Mouse (Mus musculus) hindbrain, postnatal 0 days (tissue): ENCODE results near the gene Zfp143. TPM values are rescaled to one million over a fixed set of nuclear protein-coding genes. Genes with fewer than 3 reads are reported as not detected.
"Not testable (repeated sequence)": the region's sequence is repeated elsewhere in the genome, so short reads cannot be mapped to it uniquely, and the experiment has no call there.

ENCODE experiments used
- ATAC-seq: fragments of 200-750 bp; cut with Nextera tagmentation; 2 replicates; pipeline ENCODE4 v1.8.0; 2017; ENCODE audit warnings: mild to moderate bottlenecking, moderate TSS enrichment, moderate library complexity
- DNase-seq: peaks from one replicate; pipeline ENCODE4 v3.0.0-alpha.2; 2015; ENCODE audit warnings: low spot score
- H3K27ac ChIP-seq: fragments of 300-500 bp; sonication (generic); 2 replicates; pipeline ENCODE4 v1.5.1; 2014; ENCODE audit warnings: mild to moderate bottlenecking
- H3K27me3 ChIP-seq: fragments of 300-500 bp; sonication (generic); 2 replicates; pipeline ENCODE4 v1.6.1; 2014; ENCODE audit warnings: low read length, mixed read lengths; ENCODE audit not compliant: insufficient read depth
- H3K36me3 ChIP-seq: fragments of 300-500 bp; sonication (generic); 2 replicates; pipeline ENCODE4 v1.6.1; 2014; ENCODE audit warnings: low read length, mixed read lengths; ENCODE audit not compliant: insufficient read depth
- H3K4me1 ChIP-seq: fragments of 300-500 bp; sonication (generic); 2 replicates; pipeline ENCODE4 v1.6.1; 2014; ENCODE audit warnings: antibody characterized with exemption, low read length, mixed read lengths; ENCODE audit not compliant: insufficient read depth
- H3K4me2 ChIP-seq: fragments of 300-500 bp; sonication (generic); 2 replicates; pipeline ENCODE4 v1.6.1; 2014; ENCODE audit warnings: low read depth, mild to moderate bottlenecking, low read length, moderate library complexity, mixed read lengths
- H3K4me3 ChIP-seq: fragments of 300-500 bp; sonication (generic); 2 replicates; pipeline ENCODE4 v1.5.1; 2014; ENCODE audit warnings: low read length
- H3K9ac ChIP-seq: fragments of 300-500 bp; sonication (generic); replicated peaks from 2 replicates; pipeline ENCODE4 v1.6.1; 2014; ENCODE audit warnings: mild to moderate bottlenecking, low read length, moderate library complexity, mixed read lengths
- H3K9me3 ChIP-seq: fragments of 300-500 bp; sonication (generic); 2 replicates; pipeline ENCODE4 v1.6.1; 2016; ENCODE audit warnings: low read length, mixed read lengths
- CTCF ChIP-seq: IDR thresholded peaks from 2 replicates; pipeline ENCODE4 v1.5.1; 2016; ENCODE audit warnings: antibody characterized with exemption, control low read depth, low read depth
- WGBS: fragments of 180-500 bp; shearing (Covaris S2); extraction: QIAGEN DNeasy Blood & Tissue Kit; methylation state at CpG from one replicate; pipeline ENCODE4 v1.1.7; 2014; 5-methylcytosine and 5-hydroxymethylcytosine counted together
- polyA plus RNA-seq: library from polyadenylated mRNA; unstranded; fragments of >200 nt; fragmentation: Nextera tagmentation; extraction: Ambion mirVana; gene quantifications from 2 replicates; pipeline ENCODE4 v1.2.1, GENCODE M21; 2015
- total RNA-seq: library from RNA; depleted of rRNA; stranded (reverse); fragments of >200 nt; gene quantifications from 2 replicates; pipeline ENCODE4 v1.2.3, GENCODE M21; 2014

Zfp143 gene
- total and polyA plus RNA-seq, 2 experiments from 2014 or later, result 6.2 to 17.1 TPM

DNA sequence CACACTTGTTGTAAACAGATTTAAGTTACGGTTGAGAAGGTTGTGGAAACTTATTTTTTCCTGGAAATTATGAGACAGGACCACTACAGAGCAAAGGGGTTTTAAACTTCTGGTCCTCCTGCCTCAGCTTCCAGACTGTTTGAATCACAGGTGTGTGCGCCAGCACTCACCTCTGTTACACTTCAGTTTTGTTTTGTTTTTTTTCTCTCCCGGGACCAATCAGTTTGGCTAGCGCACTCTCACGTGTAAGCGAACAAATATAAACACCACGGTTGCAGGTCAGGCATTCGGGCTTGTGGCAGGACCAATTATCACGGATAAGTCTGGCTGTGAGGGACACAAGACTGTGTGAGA lies 60.1 kb downstream of the Zfp143 start:
- H3K36me3 ChIP-seq, result no peaks in the 10 kb centered on the region
- no peaks in the 10 kb centered on the region for H3K9me3 ChIP-seq
- H3K27ac ChIP-seq, result peak overlapping the region; percentile 48; the same call in 1 of the 2 replicates
- H3K4me1 ChIP-seq, result no peaks in the 10 kb centered on the region
- no peaks in the 10 kb centered on the region for H3K27me3 ChIP-seq
- WGBS, result 4% methylated on average over 9 of the region's 9 CpGs
- peak overlapping the region; percentile 92 for H3K4me2 ChIP-seq
- ATAC-seq, result no peak
- no peak for TF ChIP-seq CTCF
- peak overlapping the region; percentile 85 for H3K4me3 ChIP-seq
- H3K9ac ChIP-seq, result peak overlapping the region; percentile 64
- no peak for DNase-seq

DNA sequence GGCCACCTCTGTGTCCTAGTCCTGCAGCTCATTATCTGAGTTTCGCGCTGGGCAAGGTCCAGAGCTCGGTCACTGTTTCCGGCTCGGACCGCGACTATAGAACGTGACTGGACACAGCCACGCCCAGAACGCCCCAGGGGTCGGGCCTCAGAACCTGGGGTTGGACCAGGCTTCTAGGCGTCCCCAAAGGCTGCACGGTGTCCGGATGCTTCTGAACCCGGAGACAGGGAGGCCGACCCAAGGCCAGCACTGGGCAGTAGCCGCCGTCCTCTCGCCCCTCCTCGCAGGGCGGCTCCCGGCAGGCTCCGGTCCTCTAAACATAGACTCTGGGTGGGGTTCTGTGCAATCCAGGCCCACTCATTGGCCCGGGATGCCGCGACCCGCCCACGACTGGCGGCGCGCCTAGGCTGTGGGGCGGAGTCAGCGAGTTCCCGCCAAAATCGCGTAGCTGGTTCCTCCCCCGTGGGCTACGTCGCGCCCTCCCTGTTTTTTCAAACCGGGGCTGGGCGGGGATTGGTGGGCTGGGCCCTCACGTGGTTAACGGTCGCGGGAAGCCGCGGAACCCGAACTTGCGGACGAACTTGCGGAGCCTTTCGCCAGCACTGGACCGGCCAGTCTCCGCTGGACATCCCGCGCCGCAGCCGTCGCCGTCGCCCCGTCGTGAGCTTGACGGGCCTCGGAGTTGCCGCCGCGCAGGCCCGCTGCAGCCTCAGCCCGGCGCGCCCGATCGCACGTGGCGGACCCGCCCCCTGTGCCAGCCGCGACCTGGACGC lies 60.7 kb downstream of the Zfp143 start, which contains the start of gene Wee1:
Wee1 (plus strand) TSS at position 531 of the 773 bp plus-strand sequence.
- Histone ChIP-seq H3K27me3 (no peaks in the 10 kb centered on the region), H3K27ac (peak within 1 kb of the TSS; percentile 75), H3K36me3 (no peaks in the 10 kb centered on the region), H3K4me3 (peak within 1 kb of the TSS; percentile 85), H3K4me1 (no peaks in the 10 kb centered on the region), H3K9me3 (no peaks in the 10 kb centered on the region), H3K4me2 (peak within 1 kb of the TSS; percentile 92), H3K9ac (peak within 1 kb of the TSS; percentile 64)
- under 1% methylated on average over 81 of the region's 81 CpGs for WGBS
- TF ChIP-seq CTCF, result no peak
- ATAC-seq (peak; percentile 98), DNase-seq (peak; percentile 99)

DNA sequence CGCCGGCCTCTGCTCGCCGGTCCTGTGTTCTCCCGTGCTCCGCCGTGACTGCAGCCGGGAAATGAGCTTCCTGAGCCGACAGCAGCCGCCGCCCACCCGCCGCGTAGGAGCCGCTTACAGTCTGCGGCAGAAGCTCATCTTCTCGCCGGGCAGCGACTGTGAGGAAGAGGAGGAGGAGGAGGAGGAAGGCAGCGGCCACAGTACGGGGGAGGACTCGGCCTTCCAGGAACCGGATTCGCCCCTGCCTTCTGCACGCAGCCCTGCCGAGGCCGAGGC lies 61.2 kb downstream of the Zfp143 start:
- Histone ChIP-seq H3K36me3 (no peaks in the 10 kb centered on the region), H3K9me3 (no peaks in the 10 kb centered on the region), H3K4me1 (no peaks in the 10 kb centered on the region), H3K4me2 (peak overlapping the region; percentile 92), H3K9ac (peak overlapping the region; percentile 64), H3K4me3 (peak overlapping the region; percentile 85), H3K27me3 (no peaks in the 10 kb centered on the region), H3K27ac (peak overlapping the region; percentile 75)
- WGBS, result under 1% methylated on average over 27 of the region's 27 CpGs
- ATAC-seq (no peak; the same call in 1 of the 2 replicates), DNase-seq (no peak)
- no peak for TF ChIP-seq CTCF

DNA sequence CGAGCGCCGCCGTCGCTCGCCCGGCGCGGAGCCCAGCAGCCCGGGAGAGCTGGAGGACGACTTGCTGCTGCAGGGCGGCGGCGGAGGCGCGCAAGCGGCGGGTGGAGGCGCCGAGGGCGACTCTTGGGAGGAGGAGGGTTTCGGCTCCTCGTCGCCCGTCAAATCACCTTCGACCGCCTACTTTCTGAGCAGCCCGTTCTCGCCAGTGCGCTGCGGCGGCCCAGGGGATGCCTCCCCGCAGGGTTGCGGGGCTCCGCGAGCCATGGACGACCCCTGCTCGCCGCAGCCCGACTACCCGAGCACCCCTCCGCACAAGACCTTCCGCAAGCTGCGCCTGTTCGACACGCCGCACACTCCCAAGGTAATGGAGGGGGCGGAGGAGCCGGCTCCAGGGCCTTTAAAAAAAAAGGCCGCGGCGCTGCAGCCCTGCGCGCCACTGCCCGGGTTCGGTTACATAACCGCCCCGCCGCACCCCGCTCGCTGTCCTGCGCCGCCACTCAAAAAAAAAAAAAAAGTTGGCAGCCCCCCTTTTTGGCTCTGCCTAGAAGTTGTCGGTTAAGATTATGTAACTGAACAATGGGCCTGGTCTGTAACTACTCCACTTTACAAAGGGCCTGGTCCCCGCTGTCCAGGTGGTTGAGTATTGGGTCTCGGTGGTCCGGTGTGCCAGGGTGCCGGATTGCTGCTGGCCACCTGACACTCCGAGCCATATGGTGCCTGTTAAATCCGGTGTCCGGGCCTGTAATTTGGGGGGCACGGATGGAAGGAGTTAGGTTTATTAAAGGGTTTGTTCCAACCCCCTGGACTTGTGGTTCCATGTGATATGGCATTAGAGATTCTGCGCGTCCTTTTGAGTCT lies 61.8 kb downstream of the Zfp143 start:
- Histone ChIP-seq H3K9ac (peak overlapping the region; percentile 64), H3K36me3 (no peaks in the 10 kb centered on the region), H3K4me2 (peak overlapping the region; percentile 92), H3K4me1 (no peaks in the 10 kb centered on the region), H3K27ac (peak overlapping the region; percentile 75), H3K4me3 (peak overlapping the region; percentile 85), H3K27me3 (no peaks in the 10 kb centered on the region), H3K9me3 (no peaks in the 10 kb centered on the region)
- TF ChIP-seq CTCF, result no peak
- ATAC-seq (peak; percentile 11), DNase-seq (peak; percentile 61)
- under 1% methylated on average over 69 of the region's 74 CpGs for WGBS

DNA sequence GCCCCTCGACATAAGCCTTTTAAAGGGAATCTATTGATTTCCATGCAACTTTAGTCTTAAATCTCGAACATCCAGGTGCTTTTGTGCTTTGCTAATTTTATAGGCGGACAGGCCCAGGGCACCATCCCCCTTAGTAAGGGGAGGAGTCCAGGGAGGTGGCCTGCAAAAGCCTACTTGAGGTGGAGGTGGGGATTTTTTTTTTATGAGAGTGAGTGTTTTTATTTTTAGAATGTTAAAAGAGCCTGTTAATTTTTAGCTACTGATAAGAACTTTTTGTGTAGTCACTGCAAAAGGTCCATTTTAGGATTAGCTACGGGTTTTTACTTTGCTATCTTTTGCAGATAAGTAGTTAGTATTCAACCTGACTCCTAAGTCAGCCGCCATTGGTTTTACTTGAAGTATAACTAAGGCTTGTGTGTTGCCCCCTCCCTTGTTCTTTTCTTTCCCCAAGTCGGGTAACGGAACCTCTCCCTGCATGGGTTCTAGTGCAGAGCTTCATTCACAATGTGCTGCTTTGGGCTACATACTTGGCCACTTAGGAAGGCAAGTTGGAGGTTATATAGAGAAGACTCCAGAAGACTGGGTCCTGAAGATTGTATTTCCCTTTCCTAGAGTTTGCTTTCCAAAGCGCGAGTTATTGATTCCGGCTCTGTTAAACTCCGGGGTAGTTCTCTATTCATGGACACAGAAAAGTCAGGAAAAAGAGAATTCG lies 63.0 kb downstream of the Zfp143 start:
- peak overlapping the region; percentile 92 for H3K4me2 ChIP-seq
- peak overlapping the region; percentile 64; the same call in 1 of the 2 replicates for H3K9ac ChIP-seq
- peak overlapping the region; percentile 85 for H3K4me3 ChIP-seq
- H3K27me3 ChIP-seq, result no peaks in the 10 kb centered on the region
- H3K4me1 ChIP-seq, result no peaks in the 10 kb centered on the region
- no peak for DNase-seq
- WGBS, result 47% methylated on average over 12 of the region's 12 CpGs
- TF ChIP-seq CTCF, result no peak
- no peak overlapping the region for H3K27ac ChIP-seq
- ATAC-seq, result no peak
- H3K36me3 ChIP-seq, result no peaks in the 10 kb centered on the region
- no peaks in the 10 kb centered on the region for H3K9me3 ChIP-seq

DNA sequence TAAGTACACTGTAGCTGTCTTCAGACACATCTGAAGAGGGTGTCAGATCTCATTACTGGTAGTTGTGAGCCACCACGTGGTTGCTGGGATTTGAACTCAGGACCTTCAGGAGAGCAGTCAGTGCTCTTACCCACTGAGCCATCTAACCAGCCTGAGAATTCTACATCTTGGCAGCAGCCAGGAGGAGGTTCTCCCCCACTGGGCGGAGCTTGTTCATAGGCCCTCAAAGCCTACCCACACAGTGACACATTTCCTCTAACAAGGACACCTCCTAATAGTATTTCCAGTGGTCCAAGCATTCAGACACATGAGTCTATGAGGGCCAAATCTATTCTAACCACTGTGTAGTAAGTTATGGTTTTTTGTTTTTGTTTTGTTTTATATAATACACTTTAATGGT lies 67.5 kb downstream of the Zfp143 start:
- H3K4me1 ChIP-seq, result no peaks in the 10 kb centered on the region
- no peaks in the 10 kb centered on the region for H3K9me3 ChIP-seq
- H3K4me2 ChIP-seq, result no peak overlapping the region
- no peak overlapping the region for H3K4me3 ChIP-seq
- TF ChIP-seq CTCF, result no peak
- no peak for DNase-seq
- H3K9ac ChIP-seq, result no peak overlapping the region
- WGBS, result 88% methylated on average over 2 of the region's 2 CpGs
- no peaks in the 10 kb centered on the region for H3K27me3 ChIP-seq
- ATAC-seq, result no peak
- H3K27ac ChIP-seq, result no peak overlapping the region
- no peaks in the 10 kb centered on the region for H3K36me3 ChIP-seq

DNA sequence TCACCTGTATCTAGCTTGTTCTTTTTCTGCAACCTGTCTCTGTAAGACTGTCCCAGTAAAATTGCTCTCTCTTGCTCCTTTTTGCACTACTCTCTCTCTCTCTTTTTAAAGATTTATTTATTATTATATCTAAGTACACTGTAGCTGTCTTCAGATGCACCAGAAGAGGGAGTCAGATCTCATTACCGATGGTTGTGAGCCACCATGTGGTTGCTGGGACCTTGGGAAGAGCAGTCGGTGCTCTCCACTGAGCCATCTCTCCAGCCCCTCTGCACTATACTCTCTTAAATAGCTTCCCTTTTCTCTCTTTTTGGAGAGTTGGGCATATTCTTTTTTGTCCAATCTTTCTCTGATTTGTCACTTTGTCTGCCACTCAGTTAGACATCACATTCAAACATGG lies 71.3 kb downstream of the Zfp143 start:
- not testable (repeated sequence) for H3K27me3 ChIP-seq, H3K36me3 ChIP-seq, H3K27ac ChIP-seq, H3K9ac ChIP-seq, ATAC-seq, H3K4me2 ChIP-seq, H3K4me1 ChIP-seq, H3K9me3 ChIP-seq, DNase-seq, H3K4me3 ChIP-seq
- 71% methylated on average over 2 of the region's 2 CpGs for WGBS
